Mouse (Mus musculus): ENCODE data around the gene Cnbp.

The Cnbp gene

GRCm38 (mm10) chr6:87850900-87851614, at the start of gene Cnbp:
TSS of gene Cnbp (minus strand) at chr6:87851106.
- DNase-seq (ENCODE audit: low read depth, low spot score) = peak; percentile 96

DNA sequence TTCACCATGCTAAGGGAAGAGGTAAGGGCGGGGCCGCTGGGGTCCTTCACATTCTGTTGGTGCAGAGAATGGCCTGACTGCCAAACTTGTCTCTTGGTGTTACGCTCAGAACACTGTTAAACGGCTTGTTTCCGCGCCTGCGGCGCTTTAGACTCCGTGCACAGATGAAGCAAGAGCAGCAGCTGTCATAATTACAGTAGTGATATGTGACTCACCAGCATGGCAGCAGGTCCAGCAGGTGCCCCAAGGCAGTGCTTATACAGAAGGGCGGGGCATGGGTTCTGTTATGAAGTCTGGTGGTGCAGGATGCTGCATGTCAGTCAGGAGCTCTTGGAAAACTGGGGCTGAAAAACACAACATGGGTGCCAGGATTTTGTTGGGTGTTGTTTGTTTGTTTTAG, 47.1 kb upstream of the Cnbp start:
- no peak for DNase-seq (ENCODE audit: low read depth, low spot score)

GRCm38 (mm10) chr6:87893931-87894330, 43.0 kb upstream of the Cnbp start:
- DNase-seq (ENCODE audit: low read depth, low spot score) = no peak

- DNase-seq (ENCODE audit: low read depth, low spot score) = peak; percentile 100
Observed at GRCm38 (mm10) chr6:87887594-87888233, 36.8 kb upstream of the Cnbp start, which contains the start of gene Copg1. TSS of gene Copg1 (plus strand) at chr6:87887814.

- DNase-seq (ENCODE audit: low read depth, low spot score) = no peak
Observed at GRCm38 (mm10) chr6:87886721-87887120, 35.8 kb upstream of the Cnbp start.

DNA sequence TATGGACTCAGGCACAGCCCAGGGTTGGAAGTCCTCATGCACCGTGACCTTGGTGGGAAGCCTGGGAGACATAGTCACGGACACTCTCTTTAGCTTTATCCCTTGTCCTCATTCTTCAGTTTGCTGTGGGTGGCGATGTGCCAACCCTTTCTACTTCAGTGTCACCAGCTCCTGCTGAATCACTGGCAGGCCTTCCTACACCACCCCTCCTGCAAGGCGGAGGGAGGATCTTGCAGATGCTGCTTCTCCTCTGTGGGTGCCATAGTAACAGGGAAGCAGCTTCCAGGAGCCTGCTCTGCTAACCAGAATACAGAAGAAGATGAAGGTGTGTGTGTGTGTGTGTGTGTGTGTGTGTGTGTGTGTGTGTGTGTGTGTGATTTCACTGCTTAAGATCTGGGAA, 31.9 kb upstream of the Cnbp start:
- no peak for DNase-seq (ENCODE audit: low read depth, low spot score)

- no peak for DNase-seq (ENCODE audit: low read depth, low spot score)
Observed at GRCm38 (mm10) chr6:87882221-87882620, 31.3 kb upstream of the Cnbp start.

DNA sequence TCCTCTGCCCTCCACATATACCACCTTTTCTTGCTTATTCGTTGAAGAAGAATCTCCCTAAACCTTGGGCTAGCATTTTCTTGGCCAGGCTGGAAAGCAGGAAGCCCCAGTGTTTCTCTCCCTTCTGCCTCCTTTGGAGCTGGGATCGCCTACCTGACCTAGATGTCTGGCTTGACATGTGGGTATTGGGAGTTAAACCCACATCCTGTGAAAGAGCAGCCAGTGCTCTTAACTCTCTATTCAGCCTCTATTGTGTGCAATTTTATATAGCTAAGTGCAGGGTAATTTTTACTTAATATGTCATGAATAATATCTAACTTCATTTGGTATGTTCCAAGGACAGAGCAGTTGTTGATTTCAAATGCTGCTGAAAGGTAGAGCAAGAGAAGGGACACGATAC, 28.7 kb upstream of the Cnbp start:
- no peak for DNase-seq (ENCODE audit: low read depth, low spot score)

DNA sequence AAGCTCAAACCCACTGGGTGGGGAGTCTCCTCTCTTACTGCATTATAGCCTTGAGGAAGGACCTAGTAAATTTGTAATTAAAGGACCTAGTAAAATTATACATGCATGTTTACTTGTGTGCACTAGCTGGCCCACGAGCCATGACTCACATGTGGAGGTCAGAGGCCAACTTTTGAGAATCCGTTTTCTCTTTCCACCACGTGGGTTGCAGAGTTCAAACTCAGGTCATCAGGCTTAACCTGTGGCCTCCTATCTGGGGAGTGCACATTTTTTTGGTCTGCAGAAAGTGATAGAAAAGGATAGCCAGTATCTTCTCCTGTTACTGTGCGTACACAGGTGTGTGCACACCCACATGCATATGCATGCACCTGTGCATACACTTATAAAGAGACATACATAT, 28.1 kb upstream of the Cnbp start:
- no peak for DNase-seq (ENCODE audit: low read depth, low spot score)

- DNase-seq (ENCODE audit: low read depth, low spot score) = no peak
Observed at GRCm38 (mm10) chr6:87876068-87876643, 25.2 kb upstream of the Cnbp start.

DNA sequence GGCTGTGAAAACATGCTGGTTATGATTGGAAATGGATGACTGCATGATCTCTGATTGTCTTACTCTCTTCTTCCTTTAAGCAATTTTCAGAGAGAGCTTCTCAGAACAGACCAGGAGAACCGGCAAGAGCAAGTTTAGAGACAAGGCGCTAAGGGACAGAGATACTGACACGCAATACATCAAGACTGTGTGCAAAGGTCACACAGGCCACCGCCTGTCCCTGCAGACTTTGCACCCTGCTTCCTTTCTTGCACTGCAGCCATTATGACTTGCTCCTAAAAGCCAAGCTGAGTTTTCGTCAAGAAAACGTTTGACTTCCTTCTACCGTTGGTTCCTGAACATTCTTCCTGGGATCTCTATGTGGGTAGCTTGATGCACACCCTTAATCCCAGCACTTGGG, 24.7 kb upstream of the Cnbp start:
- DNase-seq (ENCODE audit: low read depth, low spot score) = no peak

DNA sequence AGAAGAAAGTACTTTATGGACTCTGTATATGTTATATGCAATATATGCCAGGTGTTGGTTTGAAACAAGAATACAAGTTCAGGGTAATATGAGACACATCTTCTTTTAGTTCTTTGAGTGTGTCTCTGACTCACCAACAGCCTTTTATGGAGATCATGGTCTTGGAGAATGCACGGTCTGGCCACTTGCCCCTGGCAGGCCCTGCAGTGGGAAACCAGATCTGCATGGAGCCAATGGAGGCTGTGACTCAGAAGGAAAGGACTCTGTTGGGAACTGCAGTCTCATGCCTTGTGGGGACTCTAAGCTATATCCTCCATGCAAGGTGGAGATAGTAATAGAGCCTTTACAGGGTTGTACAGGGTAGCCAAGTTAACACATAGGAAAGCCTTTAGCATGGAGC, 24.2 kb upstream of the Cnbp start:
- DNase-seq (ENCODE audit: low read depth, low spot score) = no peak

DNA sequence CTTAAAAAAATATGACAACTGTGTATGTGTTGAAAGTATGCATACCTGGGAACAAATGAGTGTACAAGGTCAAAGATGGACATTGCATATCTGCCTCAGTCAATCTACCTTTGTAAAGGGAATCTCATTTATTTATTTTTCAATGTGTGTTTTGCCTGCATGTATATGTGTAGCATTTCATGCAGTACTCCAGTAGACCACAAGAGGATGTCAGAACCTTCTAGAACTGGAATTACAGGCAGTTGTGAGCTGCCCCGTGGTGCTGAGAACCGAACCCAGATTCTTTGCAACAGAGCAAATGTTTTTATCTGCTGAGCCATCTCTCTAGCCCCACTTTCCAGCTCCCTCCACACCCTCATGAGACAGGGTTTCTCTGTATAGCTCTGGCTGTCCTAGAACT, 23.1 kb upstream of the Cnbp start:
- DNase-seq (ENCODE audit: low read depth, low spot score) = no peak

GRCm38 (mm10) chr6:87873104-87873503, 22.2 kb upstream of the Cnbp start:
- no peak for DNase-seq (ENCODE audit: low read depth, low spot score)

- no peak for DNase-seq (ENCODE audit: low read depth, low spot score)
Observed at GRCm38 (mm10) chr6:87871240-87871639, 20.3 kb upstream of the Cnbp start.

GRCm38 (mm10) chr6:87870440-87870839, 19.5 kb upstream of the Cnbp start:
- DNase-seq (ENCODE audit: low read depth, low spot score) = no peak

GRCm38 (mm10) chr6:87868871-87869506, 18.1 kb upstream of the Cnbp start:
- DNase-seq (ENCODE audit: low read depth, low spot score) = no peak

DNA sequence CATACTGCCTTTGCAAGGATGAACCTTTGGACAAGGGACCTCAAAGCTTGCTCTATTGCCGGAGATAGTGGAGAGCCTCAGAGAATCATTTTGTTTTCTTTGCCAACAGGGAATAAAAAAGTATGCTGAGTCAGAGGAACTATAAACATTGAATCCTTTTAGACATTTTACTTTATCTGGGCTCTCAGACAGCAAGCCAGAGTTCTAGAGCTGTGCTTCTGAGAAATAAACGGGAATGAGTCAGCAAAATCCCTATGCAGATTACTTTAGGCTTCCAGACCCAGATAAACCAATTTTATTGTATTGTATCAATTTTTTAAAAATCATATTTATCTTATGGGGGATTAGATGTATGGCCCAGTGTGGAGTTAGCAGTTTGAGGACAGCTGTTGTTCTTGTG, 16.4 kb upstream of the Cnbp start:
- DNase-seq (ENCODE audit: low read depth, low spot score) = no peak

DNA sequence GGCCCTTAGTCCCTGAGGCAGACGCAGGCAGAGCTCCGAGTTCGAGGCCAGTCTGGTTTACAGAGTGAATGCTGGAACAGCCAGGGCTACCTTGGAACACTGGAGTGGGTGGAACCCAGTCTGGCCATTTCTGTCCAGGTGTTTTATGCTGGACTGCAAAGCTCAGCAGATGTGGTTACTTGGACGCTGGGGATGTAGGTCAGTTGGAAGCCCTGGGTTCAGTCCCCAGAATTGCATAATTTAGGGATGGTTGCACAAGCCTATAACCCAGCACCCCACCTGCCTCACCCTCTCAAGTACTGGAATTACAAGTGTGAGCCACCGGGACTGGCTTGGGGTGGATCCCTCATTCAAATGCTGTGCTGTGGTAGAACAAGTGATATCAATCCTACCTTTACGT, 15.3 kb upstream of the Cnbp start:
- DNase-seq (ENCODE audit: low read depth, low spot score) = no peak

GRCm38 (mm10) chr6:87857071-87857470, 6.2 kb upstream of the Cnbp start:
- no peak for DNase-seq (ENCODE audit: low read depth, low spot score)

- no peak for DNase-seq (ENCODE audit: low read depth, low spot score)
Observed at GRCm38 (mm10) chr6:87853446-87853845, 2.5 kb upstream of the Cnbp start.

DNA sequence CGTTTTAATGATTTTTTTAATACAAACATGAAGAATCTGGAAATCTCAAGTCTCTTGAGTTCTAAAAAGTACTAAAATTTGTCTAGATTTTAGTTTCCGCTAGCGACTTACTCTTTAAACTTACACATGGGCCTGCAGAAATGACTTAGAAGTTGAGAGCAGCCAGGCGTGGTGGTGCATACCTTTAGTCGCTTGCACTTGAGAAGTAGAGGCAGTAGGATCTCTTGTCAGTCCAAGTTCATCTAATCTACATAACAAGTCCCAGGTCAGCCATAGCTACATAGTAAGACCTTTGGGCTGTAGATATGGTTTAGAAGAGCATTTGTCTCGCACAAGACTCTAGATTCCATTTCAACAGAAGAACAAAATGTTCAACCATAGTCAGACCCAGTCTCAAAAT, 965 bp upstream of the Cnbp start:
- DNase-seq (ENCODE audit: low read depth, low spot score) = no peak

Data from retina, adult 2 months (tissue).